Mouse (Mus musculus) heart, embryonic 11.5 days (tissue): ENCODE measurements around the gene Zc2hc1b. TPM values are rescaled to one million over a fixed set of nuclear protein-coding genes. Genes with fewer than 3 reads are reported as not detected.

Experiments used
- ATAC-seq: fragments of 200-750 bp; cut with Nextera tagmentation; replicated peaks from 2 replicates; pipeline ENCODE4 v1.8.0; 2017; ENCODE audit warnings: moderate library complexity; ENCODE audit not compliant: insufficient number of reproducible peaks, low FRiP score, low TSS enrichment
- H3K27ac ChIP-seq: fragments of 300-500 bp; sonication (generic); 2 replicates; pipeline ENCODE4 v1.5.1; 2014; ENCODE audit warnings: mild to moderate bottlenecking, low read depth, low read length
- H3K27me3 ChIP-seq: fragments of 300-500 bp; sonication (generic); 2 replicates; pipeline ENCODE4 v1.6.1; 2014; ENCODE audit warnings: mild to moderate bottlenecking, low read length, mixed read lengths; ENCODE audit not compliant: control insufficient read depth, insufficient read depth
- H3K36me3 ChIP-seq: fragments of 300-500 bp; sonication (generic); 2 replicates; pipeline ENCODE4 v1.6.1; 2014; ENCODE audit warnings: mild to moderate bottlenecking, low read length, moderate library complexity, mixed read lengths; ENCODE audit not compliant: control insufficient read depth, insufficient read depth
- H3K4me1 ChIP-seq: fragments of 300-500 bp; sonication (generic); 2 replicates; pipeline ENCODE4 v1.6.1; 2014; ENCODE audit warnings: low read length; ENCODE audit not compliant: control insufficient read depth, insufficient read depth
- H3K4me2 ChIP-seq: fragments of 300-500 bp; sonication (generic); 2 replicates; pipeline ENCODE4 v1.6.1; 2014; ENCODE audit warnings: mild to moderate bottlenecking, moderate library complexity
- H3K4me3 ChIP-seq: fragments of 300-500 bp; sonication (generic); 2 replicates; pipeline ENCODE4 v1.5.1; 2014; ENCODE audit warnings: low read depth, low read length
- H3K9ac ChIP-seq: fragments of 300-500 bp; sonication (generic); 2 replicates; pipeline ENCODE4 v1.6.1; 2014; ENCODE audit warnings: mild to moderate bottlenecking, low read depth, low read length, moderate library complexity
- H3K9me3 ChIP-seq: fragments of 300-500 bp; sonication (generic); replicated peaks from 2 replicates; pipeline ENCODE4 v1.6.1; 2016; ENCODE audit warnings: low read length; ENCODE audit not compliant: control insufficient read depth
- WGBS: fragments of 180-500 bp; shearing (Covaris S2); extraction: QIAGEN DNeasy Blood & Tissue Kit; methylation state at CpG from one replicate; pipeline ENCODE4 v1.1.7; 2014; ENCODE audit not compliant: insufficient replicate concordance; 5-methylcytosine and 5-hydroxymethylcytosine counted together
- polyA plus RNA-seq: library from polyadenylated mRNA; unstranded; fragments of >200 nt; fragmentation: Nextera tagmentation; extraction: Ambion mirVana; gene quantifications from 2 replicates; pipeline ENCODE4 v1.2.1, GENCODE M21; 2014

Gene Zc2hc1b
- polyA plus RNA-seq, 1 experiment from 2014 or later, result not detected

- no peak for ATAC-seq
- Histone ChIP-seq H3K4me1 (peaks cover 16% of the 10 kb centered on the region), H3K27me3 (no peaks in the 10 kb centered on the region), H3K9me3 (no peaks in the 10 kb centered on the region), H3K36me3 (no peaks in the 10 kb centered on the region), H3K4me3 (no peak overlapping the region), H3K27ac (no peak overlapping the region), H3K9ac (no peak overlapping the region), H3K4me2 (no peak overlapping the region)
- WGBS, result 86% methylated on average over 4 of the region's 4 CpGs
Observed at GRCm38 (mm10) chr10:13103838-13104237, 74.0 kb downstream of the Zc2hc1b start.

- 52% methylated on average over 4 of the region's 4 CpGs for WGBS
- H3K27ac ChIP-seq, result no peak overlapping the region
Observed at GRCm38 (mm10) chr10:13102360-13102759, 75.5 kb downstream of the Zc2hc1b start.

GRCm38 (mm10) chr10:13100061-13100648 is 77.7 kb downstream of the Zc2hc1b start:
- Histone ChIP-seq H3K27ac (no peak overlapping the region), H3K4me1 (no peaks in the 10 kb centered on the region; the same call in none of the 2 replicates), H3K9me3 (no peaks in the 10 kb centered on the region), H3K4me3 (no peak overlapping the region), H3K4me2 (no peak overlapping the region), H3K27me3 (no peaks in the 10 kb centered on the region), H3K36me3 (no peaks in the 10 kb centered on the region), H3K9ac (no peak overlapping the region)
- ATAC-seq, result no peak
- WGBS, result 85% methylated on average over 6 of the region's 6 CpGs

More at GRCm38 (mm10) chr10:13102360-13102759, 75.5 kb downstream of the Zc2hc1b start:
- H3K4me2 ChIP-seq, result no peak overlapping the region
- H3K9ac ChIP-seq, result no peak overlapping the region
- no peaks in the 10 kb centered on the region for H3K27me3 ChIP-seq
- no peaks in the 10 kb centered on the region for H3K36me3 ChIP-seq
- ATAC-seq, result no peak
- peaks cover 5% of the 10 kb centered on the region for H3K4me1 ChIP-seq
- no peaks in the 10 kb centered on the region for H3K9me3 ChIP-seq
- H3K4me3 ChIP-seq, result no peak overlapping the region

Other genes with a start within 250 kb of the Zc2hc1b start
- gene Stx11, start 213.7 kb downstream of the Zc2hc1b start, polyA plus RNA-seq, result 5.3 and 5.5 TPM in 2 replicates
- gene Sf3b5, start 172.7 kb downstream of the Zc2hc1b start, polyA plus RNA-seq, result 37.6 and 37.9 TPM in 2 replicates
- gene Plagl1, start 117.5 kb downstream of the Zc2hc1b start, polyA plus RNA-seq, result 277 and 328 TPM in 2 replicates
- 60.0 and 65.2 TPM in 2 replicates for gene Ltv1, start 15.1 kb upstream of the Zc2hc1b start, polyA plus RNA-seq